Mouse (Mus musculus) liver, embryonic 15.5 days (tissue): Measurements from ENCODE around the gene Spin1. TPM values are rescaled to one million over a fixed set of nuclear protein-coding genes. Genes with fewer than 3 reads are reported as not detected.

Source experiments
- polyA plus RNA-seq: library from polyadenylated mRNA; unstranded; fragments of >200 nt; fragmentation: Nextera tagmentation; extraction: Ambion mirVana; gene quantifications from 2 replicates; pipeline ENCODE4 v1.2.1, GENCODE M21; 2015

Gene Spin1
- polyA plus RNA-seq, 1 experiment from 2014 or later, result 9.2 TPM

Other genes with a start within 250 kb of the Spin1 start
- 0.10 and 0.12 TPM in 2 replicates for gene Nxnl2, start 70.1 kb downstream of the Spin1 start, polyA plus RNA-seq